Mouse (Mus musculus): ENCODE data around the gene Ing2. TPM values are rescaled to one million over a fixed set of nuclear protein-coding genes. Genes with fewer than 3 reads are reported as not detected.
A peak's percentile ranks its signal among the peaks of the same experiment; 100 is the strongest.

The Ing2 gene
- total RNA-seq, 2 experiments from 2014 or later, result 38.3 to 42.9 TPM

DNA sequence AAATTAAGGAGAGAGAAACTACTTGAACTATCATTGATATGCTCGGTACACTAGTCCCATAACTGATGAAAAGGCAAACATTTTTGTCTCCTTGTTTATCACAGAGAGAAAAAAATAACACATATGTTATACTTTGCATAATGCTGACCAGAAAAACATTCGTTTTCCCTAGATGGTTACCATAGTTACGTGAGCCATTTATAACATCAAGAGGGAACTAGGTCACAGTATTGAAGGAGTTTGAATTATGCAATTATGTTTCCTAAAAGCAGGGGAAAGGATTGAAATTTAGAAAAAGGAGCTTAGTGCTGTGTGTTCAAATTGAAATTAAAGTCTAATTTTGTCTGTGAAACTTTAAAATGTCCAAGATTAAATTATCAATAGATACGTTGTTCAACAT is 5.0 kb upstream of the Ing2 start:
- intact Hi-C loops (cut with DNase I), result no loop called here
- DNase-seq (ENCODE audit: extremely low spot score in 1 of 2, low spot score in 2 of 2), result no peak

DNA sequence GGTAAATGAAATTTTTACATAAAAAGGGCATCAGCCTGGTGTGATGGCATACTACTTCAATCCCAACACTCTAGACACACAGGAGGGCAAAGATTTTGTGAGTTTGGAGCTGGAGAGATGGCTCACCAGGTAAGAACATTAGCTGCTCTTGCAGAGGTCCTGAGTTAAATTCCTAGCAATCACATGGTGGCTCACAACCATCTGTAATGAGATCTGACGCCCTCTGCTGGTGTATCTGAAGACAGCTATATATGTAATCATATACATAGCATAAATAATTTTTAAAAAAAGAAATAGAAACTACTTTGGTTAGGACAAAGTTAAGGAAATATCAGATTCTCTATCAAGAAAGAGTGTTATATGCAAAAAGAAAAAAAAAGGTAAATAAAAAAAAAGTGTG is 4.2 kb upstream of the Ing2 start:
- intact Hi-C loops (cut with DNase I), result no loop called here
- DNase-seq (ENCODE audit: extremely low spot score in 1 of 2, low spot score in 2 of 2), result no peak

DNA sequence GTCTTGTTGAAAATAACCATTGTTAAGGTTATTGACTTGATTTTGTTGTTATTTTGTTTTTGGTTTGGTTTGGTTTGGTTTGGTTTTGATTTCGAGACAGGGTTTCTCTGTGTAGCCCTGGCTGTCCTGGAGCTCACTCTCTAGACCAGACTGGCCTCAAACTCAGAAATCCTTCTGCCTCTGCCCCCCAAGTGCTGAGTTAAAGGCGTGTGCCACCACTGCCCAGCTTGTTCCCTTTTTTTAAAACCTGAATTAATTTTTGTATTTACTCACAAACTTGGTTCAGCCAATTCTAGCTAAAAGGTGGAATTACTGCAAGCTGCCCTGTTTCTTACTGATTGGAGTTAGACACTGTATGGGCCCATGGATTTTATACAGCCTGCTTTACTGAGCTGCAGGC is 1.3 kb upstream of the Ing2 start:
- no peak for DNase-seq (ENCODE audit: extremely low spot score in 1 of 2, low spot score in 2 of 2)
- intact Hi-C loops (cut with DNase I), result no loop called here

DNA sequence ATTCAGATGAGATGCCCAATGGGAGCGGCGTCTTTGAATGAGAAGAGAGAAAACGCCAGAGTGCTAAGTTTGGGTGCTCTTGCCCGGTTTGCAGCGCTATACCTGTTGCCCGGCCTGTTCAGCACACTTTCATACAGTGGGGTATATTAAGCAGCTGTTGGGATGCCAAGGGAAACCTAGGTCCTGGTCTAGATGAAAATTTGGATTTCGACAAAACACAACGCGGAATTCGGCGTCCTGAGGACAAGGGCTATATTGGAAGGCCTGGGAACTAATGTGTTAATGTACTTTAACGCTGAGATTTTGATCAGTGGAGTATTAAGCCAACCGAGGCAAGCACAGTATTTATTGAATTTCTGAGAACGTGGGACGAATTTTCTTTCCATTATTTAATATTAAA is 868 bp upstream of the Ing2 start:
- intact Hi-C loops (cut with DNase I), result no loop called here
- no peak for DNase-seq (ENCODE audit: extremely low spot score in 1 of 2, low spot score in 2 of 2)

DNA sequence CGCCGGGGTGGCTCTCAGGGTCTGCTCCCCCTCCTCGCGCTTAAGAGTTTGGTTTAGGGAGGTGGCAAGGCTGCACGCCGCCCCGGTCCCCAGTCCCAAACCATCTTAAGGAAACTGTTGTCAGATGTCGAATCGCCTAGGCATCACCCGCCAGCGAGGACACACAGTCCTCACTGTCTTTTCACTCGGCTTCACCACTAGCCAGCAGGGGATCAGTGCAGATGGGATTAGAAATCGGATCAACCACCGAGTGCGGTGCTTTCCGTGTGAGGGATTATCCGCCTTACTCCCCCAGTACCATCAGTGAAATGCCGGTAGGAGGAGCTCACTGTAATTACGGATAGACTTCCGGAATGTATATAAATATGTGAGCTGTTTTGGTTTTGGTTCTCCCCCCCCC is 430 bp upstream of the Ing2 start:
- intact Hi-C loops (cut with DNase I), result no loop called here
- DNase-seq (ENCODE audit: extremely low spot score in 1 of 2, low spot score in 2 of 2), result no peak

DNA sequence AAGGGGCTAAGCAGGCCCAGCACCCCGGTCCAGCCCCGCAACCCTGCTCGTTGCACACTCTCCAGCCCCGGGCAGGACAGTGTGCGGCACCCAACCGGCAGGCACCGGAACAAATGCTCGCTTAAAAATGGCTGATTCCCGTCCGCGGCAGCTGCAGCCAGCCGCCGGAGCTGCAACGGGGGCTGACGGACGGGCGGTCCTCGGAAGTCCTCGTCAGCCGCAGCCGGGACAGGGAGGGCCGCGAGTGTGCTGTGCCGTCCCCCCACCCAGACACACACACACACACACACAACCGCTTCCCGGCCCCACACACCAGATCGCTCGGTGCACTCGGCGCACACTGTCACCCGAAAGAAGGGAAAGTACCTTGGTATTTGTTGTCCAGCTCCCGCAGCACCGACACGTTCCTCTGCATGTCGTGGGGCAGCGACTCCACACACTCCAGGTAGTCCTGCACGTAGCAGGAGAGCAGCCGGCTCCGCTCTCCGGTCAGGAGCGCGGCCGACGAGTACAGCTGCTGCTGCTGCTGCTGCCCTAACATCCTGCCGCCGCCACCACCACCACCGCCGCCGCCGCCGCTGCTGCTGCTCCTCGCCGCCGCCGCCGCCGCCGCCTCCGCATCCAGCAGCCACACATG is 1.1 kb downstream of the Ing2 start:
- intact Hi-C loops (cut with DNase I), result loop anchor here (5.0 kb wide), 1 partner anchor 142 kb away; the partner anchor contains the start of genes Rwdd4a and Trappc11
- DNase-seq (ENCODE audit: extremely low spot score in 1 of 2, low spot score in 2 of 2), result peak in 1 of 2 experiments; percentile 69

DNA sequence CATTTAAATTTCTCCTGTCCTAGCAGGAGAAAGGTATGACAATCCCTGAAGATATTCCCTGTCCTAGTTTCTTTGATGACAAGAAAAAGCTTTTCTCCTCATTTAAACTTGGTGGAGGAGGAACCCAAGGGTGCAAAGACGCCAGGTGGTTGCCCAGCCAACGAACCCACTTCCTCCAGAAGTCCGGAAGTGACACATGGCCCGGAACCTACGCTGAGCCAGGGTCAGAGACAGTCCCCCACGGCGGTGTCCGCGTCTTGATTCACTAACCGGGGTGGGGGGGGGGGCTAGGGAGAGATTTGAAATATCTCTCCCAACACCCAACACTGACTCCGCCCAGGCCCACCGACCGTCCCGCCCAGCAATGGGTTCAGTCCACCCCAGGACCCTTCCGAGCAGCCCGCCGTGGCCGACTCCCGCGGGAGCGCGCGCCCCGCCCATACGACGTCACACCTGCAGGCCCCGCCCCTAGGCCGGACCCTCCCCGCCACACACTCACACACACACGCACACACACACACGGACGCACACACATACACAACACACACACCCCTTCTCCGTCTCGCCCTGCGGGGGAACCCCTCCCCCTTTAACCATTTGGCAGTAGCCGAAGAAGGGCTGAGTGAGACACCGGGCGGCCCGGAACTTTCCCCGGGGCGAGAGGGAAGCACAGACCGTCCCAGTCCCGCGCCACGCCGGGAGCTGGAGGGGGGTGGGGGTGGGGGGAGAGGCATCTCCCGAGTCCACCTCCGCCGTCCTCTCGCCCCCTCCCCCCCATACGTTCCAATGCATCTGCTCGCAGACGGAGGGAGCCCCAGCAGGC is 1.8 kb downstream of the Ing2 start:
- intact Hi-C loops (cut with DNase I), result loop anchor here (5.0 kb wide), 1 partner anchor 141 kb away; the partner anchor contains the start of genes Rwdd4a and Trappc11
- DNase-seq (ENCODE audit: extremely low spot score in 1 of 2, low spot score in 2 of 2), result peak; percentile 81 to 94

DNA sequence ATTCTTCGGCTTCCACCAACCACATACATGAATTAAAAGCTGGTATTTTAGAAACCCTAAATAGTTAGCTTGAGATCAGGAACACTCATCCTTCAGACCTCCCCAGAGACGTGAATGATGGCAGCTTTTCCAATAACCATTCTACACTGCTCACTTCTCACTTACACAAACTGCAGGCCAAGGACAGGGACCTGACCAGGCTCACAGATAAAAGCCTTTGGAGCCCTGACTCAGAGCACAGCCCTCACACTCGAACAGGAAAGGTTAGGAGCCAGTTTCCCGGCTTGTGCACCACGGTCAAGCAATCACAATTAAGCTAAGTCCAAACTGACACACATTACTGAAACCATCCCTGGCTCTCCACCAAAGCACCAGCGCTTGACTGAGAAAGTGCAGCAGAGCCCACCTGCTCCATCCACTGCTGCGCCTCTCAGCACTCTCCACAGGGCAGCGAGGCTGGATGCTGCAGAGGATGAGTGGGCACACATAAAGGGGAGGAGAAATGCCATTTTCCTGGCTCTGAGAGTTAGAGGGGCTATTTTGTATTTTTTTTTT is 11.0 kb downstream of the Ing2 start:
- no peak for DNase-seq (ENCODE audit: extremely low spot score in 1 of 2, low spot score in 2 of 2)
- intact Hi-C loops (cut with DNase I), result no loop called here

DNA sequence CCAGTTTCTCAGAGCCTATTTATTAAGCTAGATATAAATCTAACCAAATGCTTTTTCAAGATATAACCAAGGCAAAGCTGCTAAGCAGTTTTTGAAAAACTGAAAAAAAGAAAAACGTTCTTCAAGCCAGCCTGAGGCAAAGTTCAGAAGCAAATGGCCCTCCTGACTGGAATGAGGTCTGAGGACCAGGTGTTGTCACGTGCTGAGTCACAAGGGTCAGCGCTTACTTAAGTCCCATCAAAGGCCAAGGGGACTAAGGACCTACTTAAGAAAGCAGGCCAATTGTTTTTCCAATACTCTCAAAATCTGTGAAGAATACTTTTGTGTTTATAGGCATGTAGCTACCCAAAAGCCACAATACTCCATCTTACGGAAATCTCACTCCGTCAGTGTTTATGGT is 12.2 kb downstream of the Ing2 start:
- DNase-seq (ENCODE audit: extremely low spot score in 1 of 2, low spot score in 2 of 2), result no peak
- intact Hi-C loops (cut with DNase I), result no loop called here

DNA sequence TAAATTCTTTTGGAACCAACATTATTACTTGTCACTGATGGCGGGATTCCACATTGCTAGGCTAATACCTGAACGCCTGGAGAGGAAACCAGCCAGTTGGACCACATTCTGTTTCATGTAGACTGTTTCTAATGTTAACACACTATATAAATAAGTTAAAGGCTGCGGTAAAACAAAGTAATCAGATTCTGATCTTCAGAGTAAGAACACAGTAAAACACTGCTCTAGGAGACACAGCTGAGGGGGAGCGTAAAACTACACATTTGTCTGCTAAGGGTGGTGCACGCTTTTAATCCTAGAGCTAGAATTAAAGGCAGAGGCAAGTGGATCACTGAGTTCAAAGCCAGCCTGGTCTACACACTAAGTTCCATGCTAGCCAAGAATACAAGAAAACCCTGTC is 12.6 kb downstream of the Ing2 start:
- intact Hi-C loops (cut with DNase I), result no loop called here

DNA sequence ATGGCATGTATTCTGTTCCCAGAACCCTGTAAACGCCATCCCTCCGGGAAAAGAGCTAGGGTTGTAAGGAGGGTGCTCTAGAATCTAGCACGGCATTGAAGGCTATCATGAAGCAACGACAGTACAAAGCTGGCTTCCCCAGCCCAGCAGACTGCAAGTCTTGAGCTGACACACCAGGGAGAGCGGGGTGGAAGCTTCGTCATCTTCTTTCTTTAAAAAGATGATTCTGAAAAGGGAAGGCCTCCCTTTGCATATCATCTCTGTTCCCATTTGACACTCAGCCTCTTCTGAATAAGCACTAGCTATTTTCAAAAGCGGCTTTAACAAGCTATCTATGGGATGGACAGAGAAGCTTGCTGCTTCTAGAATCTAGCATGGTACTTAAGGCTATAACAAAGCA is 15.0 kb downstream of the Ing2 start:
- DNase-seq (ENCODE audit: extremely low spot score in 1 of 2, low spot score in 2 of 2), result no peak
- intact Hi-C loops (cut with DNase I), result no loop called here

More for the DNA sequence above, 12.6 kb downstream of the Ing2 start:
- no peak for DNase-seq (ENCODE audit: extremely low spot score in 1 of 2, low spot score in 2 of 2)

DNA sequence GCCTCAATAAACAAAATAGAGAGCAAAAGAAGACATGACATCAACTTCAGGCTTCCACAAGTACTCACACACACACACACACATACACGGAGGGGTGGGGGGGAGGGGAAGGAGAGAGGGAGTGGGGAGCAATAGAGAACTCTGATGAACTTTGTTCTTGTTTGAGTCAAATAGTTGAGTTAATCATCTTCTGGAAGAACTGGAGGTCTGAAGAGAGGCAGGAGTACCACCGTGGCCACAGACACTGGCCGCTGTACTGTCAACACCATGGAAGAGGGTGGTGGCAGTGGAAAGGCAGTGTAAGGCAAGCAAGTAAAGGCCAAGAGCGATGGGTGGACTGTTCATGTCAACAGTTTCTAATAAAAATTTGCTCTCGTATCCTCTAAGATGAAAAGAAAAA is 15.9 kb downstream of the Ing2 start:
- DNase-seq (ENCODE audit: extremely low spot score in 1 of 2, low spot score in 2 of 2), result no peak
- intact Hi-C loops (cut with DNase I), result no loop called here

DNA sequence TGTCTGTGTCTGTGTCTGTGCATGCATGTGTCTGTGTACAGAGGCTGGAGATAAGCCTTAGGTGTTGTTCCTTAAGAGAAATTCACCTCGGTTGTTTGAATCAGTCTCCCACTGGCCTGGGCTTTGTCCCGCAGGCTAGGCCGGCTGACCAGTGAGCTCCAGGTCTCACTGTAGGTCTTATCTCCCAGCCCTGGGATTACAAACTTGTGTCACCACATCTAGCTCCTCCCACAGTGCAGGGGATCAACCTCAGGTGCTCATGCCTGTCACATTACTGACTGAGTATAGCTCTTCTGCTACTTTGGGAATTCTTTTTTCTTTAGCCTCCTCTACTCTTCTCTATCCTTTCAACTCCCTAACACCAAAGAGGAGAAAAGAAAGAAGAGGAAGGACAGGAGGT is 20.9 kb downstream of the Ing2 start:
- intact Hi-C loops (cut with DNase I), result no loop called here

DNA sequence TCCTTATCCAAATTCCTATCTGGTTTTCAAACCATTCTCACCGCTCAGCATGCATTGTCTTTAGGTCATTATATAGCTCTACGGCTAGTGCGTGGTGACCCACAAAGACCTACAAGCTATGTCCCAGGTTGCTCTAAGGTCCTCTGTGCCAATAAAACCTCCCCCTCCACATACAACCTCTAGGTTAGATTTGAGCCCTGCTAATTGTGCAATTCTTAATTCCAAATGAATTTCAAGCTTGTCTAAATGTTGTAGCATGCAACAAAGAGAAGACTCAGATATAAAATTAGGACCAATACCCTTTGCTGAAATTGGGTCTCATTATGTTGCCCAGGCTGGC is 22.6 kb downstream of the Ing2 start:
- DNase-seq (ENCODE audit: extremely low spot score in 1 of 2, low spot score in 2 of 2), result no peak
- intact Hi-C loops (cut with DNase I), result no loop called here

More for the DNA sequence above, 20.9 kb downstream of the Ing2 start:
- DNase-seq (ENCODE audit: extremely low spot score in 1 of 2, low spot score in 2 of 2), result no peak

DNA sequence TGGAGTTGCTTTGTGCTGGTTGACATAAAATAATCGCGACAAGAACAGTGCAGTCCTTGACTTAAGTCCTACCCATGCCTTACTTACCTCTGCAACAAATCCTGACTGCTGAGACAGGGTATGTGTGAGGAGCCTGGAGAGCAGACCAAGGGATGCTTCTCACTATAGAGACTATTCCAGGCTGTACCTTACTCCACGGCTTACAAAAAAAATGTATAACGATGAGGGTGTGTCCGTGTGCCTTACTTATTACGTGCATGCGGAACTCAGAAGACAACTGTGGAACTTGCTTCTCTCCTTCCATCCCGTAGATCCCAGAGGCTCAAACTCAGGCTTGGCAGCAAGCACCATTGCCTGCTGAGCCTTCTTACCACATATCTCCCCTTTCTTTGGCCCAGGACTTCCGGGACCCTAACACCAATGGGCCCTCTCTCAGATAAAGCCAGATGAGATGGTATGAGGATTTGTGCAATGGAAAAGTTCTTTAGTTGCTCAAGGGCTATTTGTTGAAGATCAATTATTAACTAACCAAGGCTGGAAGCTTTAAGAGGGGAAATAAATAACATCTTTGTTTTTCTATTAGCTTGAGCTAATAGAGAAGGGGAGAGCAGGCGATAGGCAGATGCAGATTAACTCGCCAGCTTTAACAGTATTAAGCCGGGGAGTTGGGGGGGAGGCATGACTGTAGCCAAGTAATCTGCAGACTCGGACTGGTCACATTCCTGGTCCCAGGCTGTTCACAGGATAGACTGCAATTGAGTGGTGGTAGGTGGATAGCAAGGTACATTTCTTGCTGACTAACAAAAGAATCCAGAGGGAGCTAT is 23.2 kb downstream of the Ing2 start:
- DNase-seq (ENCODE audit: extremely low spot score in 1 of 2, low spot score in 2 of 2), result no peak
- intact Hi-C loops (cut with DNase I), result no loop called here

DNA sequence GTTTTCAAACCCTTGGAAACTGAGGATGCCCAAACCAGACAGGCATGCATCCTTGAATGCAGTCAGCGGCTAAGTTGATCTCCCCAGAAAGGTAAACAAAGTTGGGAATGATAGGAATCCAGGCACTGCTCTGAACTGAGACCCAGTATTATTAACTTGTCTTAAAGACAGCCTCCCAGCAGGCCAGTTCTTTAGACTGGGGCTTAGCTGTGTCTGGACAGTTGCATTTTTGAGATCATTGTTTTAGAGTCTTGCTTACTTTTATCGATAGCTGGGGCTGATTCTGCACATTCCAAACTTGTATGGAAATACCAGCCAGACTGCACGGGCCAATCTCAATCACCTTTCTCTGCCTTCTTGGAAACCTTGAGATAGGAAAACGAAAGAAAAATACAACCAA is 24.5 kb downstream of the Ing2 start:
- intact Hi-C loops (cut with DNase I), result no loop called here
- DNase-seq (ENCODE audit: extremely low spot score in 1 of 2, low spot score in 2 of 2), result no peak

DNA sequence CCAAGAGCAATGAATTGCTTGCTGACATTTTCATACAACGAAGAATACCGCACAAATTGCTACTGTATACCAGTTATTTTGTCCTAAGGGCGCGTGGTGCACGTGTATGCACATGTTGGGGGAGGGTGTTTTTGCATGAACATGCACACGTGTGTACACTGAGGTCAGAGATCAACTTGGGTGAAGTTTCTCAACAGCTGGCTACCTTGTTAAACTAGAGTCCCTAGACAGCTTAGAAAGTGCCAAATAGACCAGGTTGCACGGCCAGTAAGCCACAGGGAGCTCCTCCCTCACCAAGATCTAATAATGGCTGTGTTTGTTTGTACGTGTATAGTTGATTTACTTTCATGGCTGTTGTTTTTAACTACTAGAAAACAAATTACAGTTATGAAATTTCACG is 25.8 kb downstream of the Ing2 start:
- no peak for DNase-seq (ENCODE audit: extremely low spot score in 1 of 2, low spot score in 2 of 2)
- intact Hi-C loops (cut with DNase I), result no loop called here

DNA sequence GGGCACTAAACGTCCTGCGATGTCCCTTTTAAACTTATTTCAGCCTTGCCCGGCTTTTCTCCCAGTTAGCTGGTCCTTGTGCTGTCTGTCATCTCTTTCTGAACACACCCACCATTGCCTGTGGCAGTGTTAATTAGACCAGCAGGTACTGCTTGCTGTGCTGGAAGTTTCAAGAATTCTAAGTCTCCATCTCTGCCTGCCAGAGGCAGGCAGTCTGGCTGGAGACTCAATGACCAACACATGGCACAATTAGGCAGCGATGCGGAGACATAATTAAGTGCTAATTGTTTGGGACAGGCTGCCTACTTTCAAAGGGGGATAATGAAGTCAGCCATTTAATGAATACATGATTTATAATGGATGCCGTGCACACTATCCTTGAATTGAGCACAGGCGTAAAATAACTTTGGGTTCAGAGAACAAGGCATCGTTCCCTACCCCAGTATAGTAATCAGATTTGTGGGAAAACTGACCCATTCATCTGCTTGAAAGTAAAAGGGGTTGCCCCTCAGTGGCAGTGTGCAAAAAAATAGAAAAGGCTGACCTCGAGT is 32.8 kb downstream of the Ing2 start:
- intact Hi-C loops (cut with DNase I), result no loop called here

DNA sequence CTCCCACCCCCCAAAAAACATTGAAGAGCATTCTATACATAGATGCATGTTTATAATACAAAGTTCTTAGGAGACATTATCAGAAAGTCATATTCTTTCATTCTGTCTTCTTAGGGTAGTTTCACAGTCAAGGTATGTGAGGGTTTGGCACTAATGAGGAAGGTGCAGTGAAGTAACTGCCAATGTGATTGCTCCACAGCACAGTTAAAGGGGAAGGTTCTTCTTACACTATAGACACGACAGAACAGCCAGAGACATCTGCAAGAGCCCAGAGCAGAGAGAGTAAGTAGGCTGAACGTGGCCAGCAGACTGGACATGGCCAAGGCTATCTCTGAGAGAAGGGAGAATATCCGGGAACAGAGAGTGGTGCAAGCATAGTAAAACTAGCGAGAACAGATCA is 38.2 kb downstream of the Ing2 start:
- intact Hi-C loops (cut with DNase I), result no loop called here
- no peak for DNase-seq (ENCODE audit: extremely low spot score in 1 of 2, low spot score in 2 of 2)

More for the DNA sequence above, 32.8 kb downstream of the Ing2 start:
- no peak for DNase-seq (ENCODE audit: extremely low spot score in 1 of 2, low spot score in 2 of 2)

Measured in left cerebral cortex, postnatal 10 days (tissue).